Mouse (Mus musculus) T-helper 1 cell (primary cell): ENCODE data around the gene Zfp366.

Experiments used
- in situ Hi-C: fragments of 300-600 bp; cut with MboI, MseI; formaldehyde crosslinking; loops from one replicate; pipeline ENCODE4 v1.15.1; 2025; ENCODE audit warnings: high pct_unique_total_duplicates

The Zfp366 gene

DNA sequence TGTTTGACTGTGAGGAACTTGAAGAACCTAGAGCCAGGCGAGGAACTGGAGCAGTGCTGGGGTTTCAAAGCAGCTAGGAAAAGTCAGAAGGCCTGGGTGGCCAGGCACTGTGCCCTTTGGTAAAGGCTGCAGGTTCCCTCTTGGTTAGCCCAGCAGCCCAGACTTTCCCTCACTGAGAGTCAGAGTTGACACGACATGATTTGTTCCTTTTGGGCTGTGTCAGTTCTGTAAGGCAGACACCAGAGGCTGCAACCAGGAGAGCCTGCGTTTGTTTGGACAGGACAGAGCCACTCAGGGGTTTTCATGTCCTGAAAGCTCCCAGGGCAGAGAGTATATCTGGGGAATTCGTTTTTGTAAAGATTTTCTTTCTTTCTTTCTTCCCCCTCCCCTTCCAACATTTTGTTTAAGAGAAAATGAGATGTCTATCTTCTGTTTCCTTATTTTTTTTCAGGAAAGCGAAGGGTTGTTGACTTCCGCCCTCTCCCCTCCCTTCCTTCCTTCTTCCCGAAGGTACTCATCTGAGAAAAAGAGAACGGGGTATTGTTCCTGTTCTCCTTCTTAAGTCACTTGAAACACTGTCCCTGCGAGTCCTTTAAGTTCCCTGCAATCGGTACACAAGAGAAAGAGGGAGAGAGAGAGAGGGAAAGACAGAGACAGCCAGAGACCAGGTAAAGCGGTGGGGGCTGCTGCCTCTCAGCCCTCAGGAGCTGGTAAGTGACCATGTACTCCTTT is at the start of gene Zfp366:
Zfp366 (plus strand) TSS at position 669 of the 732 bp plus-strand sequence.
- in situ Hi-C loops: loop anchor here (10.0 kb wide), 1 partner anchor 130 kb away; no protein-coding TSS in a partner anchor

- in situ Hi-C loops: no loop called here
These were observed 46.0 kb upstream of the Zfp366 start for GRCm38 (mm10) chr13:99138351-99139255.

DNA sequence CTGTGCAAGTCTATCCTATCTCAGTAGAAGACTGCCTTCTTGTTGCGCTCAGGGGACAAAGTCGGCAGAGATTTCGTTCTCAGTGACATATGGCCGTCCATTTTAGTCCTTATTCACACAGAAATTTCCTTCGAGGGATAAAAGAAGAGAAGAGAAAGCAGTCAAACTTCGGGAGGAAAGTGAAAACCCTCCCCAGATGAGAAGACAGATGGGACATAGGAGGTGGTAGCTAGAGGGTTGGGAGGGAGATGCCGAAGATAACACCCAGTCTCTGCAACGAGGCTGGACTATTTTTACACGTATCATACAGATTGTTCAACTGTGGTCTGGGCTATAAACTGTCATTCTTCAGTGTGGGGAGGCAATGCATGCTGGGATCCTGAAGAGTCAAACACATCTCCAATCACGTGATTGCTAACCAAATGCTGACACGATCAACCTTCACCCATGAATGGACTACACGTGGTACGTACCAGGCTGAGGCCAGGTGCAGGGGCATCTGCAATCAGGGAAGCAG is 38.2 kb upstream of the Zfp366 start:
- in situ Hi-C loops: no loop called here

DNA sequence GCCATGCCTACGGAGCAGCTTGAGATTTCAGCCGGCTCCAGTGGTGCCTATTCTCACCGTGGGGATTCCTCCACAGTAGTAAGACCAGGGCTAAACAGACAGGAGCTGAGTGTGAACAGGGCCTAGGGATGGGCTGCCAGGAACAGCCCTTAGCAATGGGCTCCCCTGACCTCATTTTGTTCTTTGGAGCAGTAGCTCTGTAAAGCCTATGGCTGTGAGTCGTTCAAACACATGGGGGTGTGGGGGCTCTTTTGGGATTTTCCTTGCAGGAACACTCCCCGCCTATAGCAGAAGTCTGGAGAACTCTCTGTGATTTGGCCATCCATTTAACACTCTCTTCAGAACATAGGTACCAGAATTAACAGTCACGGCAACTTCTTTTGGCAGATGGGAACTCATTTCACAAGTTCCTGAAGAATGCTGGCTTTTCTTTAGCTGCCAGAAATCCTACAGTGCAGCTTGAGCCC is 36.9 kb upstream of the Zfp366 start:
- in situ Hi-C loops: no loop called here

GRCm38 (mm10) chr13:99149551-99150305 is 34.9 kb upstream of the Zfp366 start:
- in situ Hi-C loops: no loop called here

GRCm38 (mm10) chr13:99150626-99151025 is 34.0 kb upstream of the Zfp366 start:
- in situ Hi-C loops: no loop called here

- in situ Hi-C loops: no loop called here
These were observed 33.5 kb upstream of the Zfp366 start for GRCm38 (mm10) chr13:99151121-99151520.

GRCm38 (mm10) chr13:99152305-99152930 is 32.2 kb upstream of the Zfp366 start:
- in situ Hi-C loops: no loop called here

DNA sequence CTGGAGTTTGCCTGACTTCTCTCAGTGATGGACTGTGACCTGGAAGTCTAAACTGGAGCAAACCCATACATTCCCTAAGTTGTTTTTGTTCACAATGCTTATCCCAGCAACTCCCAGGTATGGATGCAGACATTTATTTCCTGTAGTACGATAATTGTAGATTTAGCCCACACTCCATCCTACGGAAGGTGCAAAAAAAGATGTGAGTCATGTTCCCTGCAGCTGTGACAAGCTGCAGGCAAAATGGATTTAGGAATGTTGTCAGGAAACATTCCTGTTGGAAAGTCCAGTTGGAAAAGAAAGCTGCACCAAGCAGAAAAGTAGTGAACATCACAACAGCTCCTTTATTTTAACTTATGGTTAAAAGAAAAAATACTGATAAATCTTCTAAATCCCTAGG is 26.9 kb upstream of the Zfp366 start:
- in situ Hi-C loops: no loop called here

DNA sequence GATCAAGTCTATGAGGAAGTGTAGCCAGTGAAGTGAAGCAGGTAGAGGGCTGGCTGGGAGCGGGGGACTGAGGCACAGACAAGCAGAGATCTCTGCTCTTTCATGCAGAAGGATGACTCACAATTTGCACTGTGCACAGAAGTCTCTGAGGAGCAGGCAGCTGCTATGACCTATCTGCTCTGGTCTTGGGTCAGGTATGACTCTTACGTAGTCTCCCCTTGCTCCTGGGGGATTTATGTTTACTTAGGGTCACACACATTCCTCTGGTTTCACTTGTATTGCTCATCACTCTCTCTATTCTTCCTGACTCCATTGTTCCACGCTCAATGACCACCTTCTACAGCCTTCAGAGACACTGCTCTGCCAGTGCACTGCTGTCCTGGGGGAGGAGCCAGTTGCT is 25.9 kb upstream of the Zfp366 start:
- in situ Hi-C loops: no loop called here

DNA sequence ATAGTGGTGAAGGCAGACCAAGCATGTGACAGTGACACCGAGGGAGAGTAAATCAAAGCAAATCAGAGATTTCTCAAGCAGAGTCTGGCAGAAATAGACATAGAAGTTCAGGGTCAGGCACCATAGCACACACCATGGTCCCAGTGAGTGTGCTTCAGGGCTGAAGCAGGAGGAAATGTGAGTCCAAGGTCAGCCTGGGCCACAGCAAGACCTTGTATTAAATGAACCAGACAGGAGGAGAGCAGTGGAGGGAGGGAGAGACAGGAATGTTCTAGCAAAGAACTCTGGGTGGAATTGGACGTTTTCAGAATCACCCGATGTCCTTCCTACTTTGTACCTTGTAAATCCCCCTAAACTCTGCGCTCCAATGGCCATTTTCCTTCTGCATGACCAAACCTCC is 21.6 kb upstream of the Zfp366 start:
- in situ Hi-C loops: no loop called here

DNA sequence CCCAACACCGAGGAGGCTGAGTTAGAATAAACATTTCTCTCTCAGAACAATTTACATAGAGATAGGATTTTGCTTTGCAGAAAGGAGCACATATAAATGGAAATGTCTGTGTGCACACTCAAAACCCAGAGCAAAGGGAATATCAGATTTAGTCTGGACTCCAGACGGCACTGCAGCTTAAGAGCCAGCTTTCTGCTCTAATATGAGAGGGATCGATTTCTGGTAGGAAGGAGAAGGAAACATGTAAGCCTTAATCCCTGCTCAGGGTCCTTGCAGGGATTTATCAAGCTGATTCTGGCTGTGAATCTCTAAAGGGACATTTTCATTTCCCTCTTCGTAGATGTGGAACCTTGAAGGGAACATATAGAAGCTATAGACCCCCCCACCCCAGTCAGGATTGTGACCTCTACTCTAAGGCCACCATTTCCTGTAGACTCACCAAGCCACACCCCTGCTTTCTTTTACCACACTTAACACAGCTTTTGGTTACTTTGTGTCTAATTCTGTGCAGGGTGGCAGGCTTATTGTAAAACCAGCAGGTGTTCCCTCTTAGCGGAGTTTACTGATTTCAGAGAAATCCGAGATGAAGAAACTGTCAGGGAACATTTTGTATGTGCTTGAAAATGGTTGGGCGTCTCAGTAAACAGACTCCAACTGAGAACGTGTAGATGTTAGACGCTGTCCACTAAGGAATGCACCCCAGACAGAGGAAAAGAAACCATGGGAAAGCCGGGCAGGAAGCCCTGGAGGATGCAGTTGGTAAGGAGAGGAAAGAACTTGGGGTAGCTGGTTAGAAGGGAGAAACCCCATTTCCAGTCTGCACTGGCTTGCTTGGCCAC is 20.9 kb upstream of the Zfp366 start:
- in situ Hi-C loops: no loop called here

- in situ Hi-C loops: no loop called here
These were observed 20.3 kb upstream of the Zfp366 start for GRCm38 (mm10) chr13:99164360-99164759.

DNA sequence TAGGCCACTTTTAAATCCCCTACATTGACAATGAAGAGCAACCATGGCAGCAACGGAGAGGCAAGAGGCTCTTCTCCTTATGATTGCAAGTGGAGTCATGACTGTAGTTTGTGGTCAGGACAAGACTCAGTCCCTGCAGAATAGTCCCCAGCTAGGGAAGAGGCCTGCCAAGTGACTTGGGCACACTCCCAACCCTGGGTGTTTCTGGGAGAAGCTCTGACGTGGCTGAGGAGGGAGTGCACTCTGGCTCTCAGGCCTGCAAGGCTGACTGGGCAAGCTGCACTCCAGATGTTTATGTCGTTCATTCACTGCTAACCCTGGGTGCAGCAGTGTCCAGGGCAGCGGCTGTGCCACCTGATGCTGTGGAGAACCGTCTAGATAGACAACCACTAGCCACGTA is 15.2 kb upstream of the Zfp366 start:
- in situ Hi-C loops: no loop called here

DNA sequence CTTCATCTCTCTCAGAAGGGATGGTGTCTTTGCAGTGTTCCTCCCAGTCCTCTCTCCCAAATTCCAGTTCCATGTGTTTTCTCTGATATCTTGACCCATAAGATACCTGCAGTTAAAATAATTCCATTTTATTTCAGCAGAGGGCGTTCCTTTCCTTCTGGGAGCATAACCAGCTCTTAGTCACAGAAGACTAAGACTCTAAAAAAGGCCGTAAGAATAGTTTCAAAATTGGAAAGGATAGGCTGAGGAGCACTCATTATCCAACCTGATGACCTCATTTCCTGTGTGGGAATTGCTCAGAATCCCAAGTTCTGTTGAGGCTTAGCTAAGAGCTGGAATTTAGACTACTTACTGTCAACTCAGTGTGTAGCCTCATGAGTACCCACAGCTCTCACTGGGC is 14.3 kb upstream of the Zfp366 start:
- in situ Hi-C loops: no loop called here

GRCm38 (mm10) chr13:99173849-99174248 is 10.8 kb upstream of the Zfp366 start:
- in situ Hi-C loops: no loop called here

GRCm38 (mm10) chr13:99182828-99183227 is 1.8 kb upstream of the Zfp366 start:
- in situ Hi-C loops: loop anchor here (10.0 kb wide), 1 partner anchor 132 kb away; no protein-coding TSS in a partner anchor

DNA sequence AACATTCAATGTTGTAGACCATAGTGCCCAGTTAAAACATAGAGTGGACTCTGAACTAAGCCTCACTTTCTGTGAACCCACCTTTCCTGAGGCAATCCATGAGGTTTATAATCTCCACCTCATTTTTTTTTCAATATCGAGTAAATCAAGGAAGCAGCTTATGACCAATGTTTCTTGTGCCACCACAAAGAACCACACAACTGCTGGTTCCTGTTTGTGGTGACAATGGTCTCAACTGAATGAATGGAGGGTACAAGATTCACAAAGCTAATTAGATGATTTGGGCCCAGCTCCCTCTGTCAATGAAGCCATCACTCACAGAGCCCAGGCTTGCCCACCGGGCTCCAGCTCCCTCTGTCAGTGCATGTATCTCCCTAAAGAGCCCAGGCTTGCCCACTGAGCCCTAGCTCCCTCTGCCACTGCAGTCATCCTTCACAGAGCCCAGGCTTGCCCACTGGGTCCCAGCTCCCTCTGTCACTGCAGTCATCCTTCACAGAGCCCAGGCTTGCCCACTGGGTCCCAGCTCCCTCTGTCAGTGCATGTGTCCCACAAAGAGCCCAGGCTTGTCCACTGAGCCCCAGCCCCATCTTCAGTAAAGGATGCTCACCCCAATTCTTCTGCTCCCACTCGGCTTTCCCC is 1.2 kb upstream of the Zfp366 start:
- in situ Hi-C loops: loop anchor here (10.0 kb wide), 1 partner anchor 131 kb away; no protein-coding TSS in a partner anchor

DNA sequence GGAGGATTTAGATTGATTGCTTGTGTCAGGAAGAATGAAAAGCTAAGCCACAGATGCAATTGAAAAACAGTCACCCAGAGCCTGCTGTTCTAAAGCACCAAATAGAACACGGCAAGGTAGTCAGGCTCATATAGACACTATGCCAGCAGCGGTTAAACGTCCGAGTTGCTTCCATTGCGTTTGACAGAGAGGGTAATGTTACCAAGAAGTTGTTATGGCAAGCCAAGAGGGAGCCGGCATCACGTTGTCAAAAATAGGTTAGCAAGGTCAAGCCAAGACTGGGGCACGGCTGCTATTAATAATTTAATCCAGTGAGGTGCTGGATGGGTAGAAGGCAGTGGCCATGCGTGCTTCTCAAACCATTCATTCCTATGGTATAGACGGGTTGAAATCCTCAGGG is 950 bp downstream of the Zfp366 start:
- in situ Hi-C loops: loop anchor here (10.0 kb wide), 1 partner anchor 129 kb away; no protein-coding TSS in a partner anchor
